Mouse (Mus musculus): ENCODE data around the gene Fbxw5. TPM values are rescaled to one million over a fixed set of nuclear protein-coding genes. Genes with fewer than 3 reads are reported as not detected.

Fbxw5 gene
- polyA plus RNA-seq, 1 experiment from 2014 or later, result 66.7 TPM

DNA sequence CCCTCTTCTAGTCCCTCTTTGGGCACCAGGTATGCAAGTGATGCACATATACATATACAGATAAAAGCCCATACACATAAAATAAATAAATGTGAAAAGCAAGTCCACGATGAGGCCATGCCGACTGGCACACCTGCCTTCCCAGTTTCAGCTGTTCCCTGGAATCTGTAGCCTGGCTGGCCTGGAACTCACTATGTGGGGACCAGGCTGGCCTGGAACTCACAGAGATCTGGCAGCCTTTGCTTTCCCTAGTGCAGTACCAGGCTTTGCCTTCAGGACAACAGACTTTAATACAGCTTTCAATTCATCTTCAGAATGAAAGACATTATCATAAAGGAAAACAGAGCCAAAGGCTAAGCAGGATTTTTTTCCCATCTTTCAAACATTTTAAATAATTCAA is 33.2 kb downstream of the Fbxw5 start:
- no peak overlapping the region for H3K4me2 ChIP-seq
- no peak overlapping the region for H3K9ac ChIP-seq (ENCODE audit: low read depth, low read length)
- H3K9me3 ChIP-seq (replicated peaks; ENCODE audit: control insufficient read depth, low read length), result no peaks in the 10 kb centered on the region
- no peaks in the 10 kb centered on the region for H3K27me3 ChIP-seq (ENCODE audit: control insufficient read depth, insufficient read depth, low read length)
- 91% methylated on average over 2 of the region's 2 CpGs for WGBS (ENCODE audit: insufficient replicate concordance)
- no peaks in the 10 kb centered on the region; the same call in 1 of the 2 replicates for H3K4me1 ChIP-seq (ENCODE audit: control insufficient read depth, insufficient read depth, low read length)
- no peak overlapping the region for H3K4me3 ChIP-seq (ENCODE audit: low read depth, low read length)
- no peak for ATAC-seq (replicated peaks; ENCODE audit: insufficient number of reproducible peaks, low FRiP score, low TSS enrichment)
- H3K36me3 ChIP-seq (ENCODE audit: control insufficient read depth, insufficient read depth, low read length), result peaks cover 19% of the 10 kb centered on the region
- H3K27ac ChIP-seq (ENCODE audit: low read depth, low read length), result no peak overlapping the region

DNA sequence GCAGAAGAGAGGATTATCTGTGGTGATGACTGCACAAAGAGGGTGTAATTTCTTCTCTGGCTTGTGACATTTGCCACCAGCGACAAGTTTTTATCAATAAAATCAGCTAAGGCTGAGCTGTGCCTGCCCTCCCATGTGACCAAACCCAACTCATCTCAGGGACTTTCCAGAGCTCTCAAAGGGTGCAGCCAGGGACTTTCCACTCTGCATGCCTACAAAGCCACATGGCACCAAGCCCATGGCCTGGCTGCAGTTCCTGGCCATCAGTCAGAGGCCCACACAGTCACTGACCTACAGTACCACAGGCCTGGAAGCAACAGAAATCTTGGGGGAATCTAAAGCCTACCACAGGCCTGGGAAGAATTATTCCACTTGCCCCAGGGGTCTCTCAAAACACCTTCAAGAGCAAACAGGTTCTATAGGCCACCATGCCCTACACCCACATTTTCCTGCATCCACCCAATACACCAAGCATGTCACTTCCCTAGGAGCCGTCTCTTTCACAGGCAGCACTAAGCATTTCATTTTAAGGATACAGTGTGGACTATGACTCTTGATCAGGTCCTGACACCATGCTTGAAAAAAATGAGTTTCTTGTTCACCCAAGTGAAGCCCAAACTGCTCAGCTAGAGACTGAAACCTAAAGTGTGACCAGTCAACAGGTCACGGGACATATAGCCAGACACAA is 33.8 kb downstream of the Fbxw5 start:
- ATAC-seq (replicated peaks; ENCODE audit: insufficient number of reproducible peaks, low FRiP score, low TSS enrichment), result no peak
- Histone ChIP-seq H3K27me3 (ENCODE audit: control insufficient read depth, insufficient read depth, low read length) (no peaks in the 10 kb centered on the region), H3K9me3 (replicated peaks; ENCODE audit: control insufficient read depth, low read length) (no peaks in the 10 kb centered on the region), H3K4me3 (ENCODE audit: low read depth, low read length) (no peak overlapping the region), H3K36me3 (ENCODE audit: control insufficient read depth, insufficient read depth, low read length) (peaks cover 18% of the 10 kb centered on the region), H3K9ac (ENCODE audit: low read depth, low read length) (no peak overlapping the region), H3K4me2 (no peak overlapping the region), H3K4me1 (ENCODE audit: control insufficient read depth, insufficient read depth, low read length) (no peaks in the 10 kb centered on the region; the same call in 1 of the 2 replicates), H3K27ac (ENCODE audit: low read depth, low read length) (no peak overlapping the region)
- WGBS (ENCODE audit: insufficient replicate concordance), result 84% methylated on average over 3 of the region's 3 CpGs

DNA sequence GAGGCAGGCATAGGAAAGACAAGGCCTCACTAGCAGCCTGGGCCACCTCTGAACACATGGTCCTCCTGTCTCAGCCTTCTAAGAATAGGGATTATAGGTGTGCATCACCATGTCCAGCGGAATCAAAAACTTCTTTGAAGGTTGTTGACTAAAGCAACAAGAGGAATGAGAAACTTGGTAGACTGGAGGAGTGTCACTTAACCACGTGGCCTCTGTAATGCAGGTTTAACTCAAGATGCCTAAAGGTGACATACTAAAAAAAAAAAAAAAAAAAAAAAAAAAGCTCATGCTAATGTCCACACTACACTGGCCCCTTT is 34.3 kb downstream of the Fbxw5 start:
- Histone ChIP-seq H3K4me3 (ENCODE audit: low read depth, low read length) (no peak overlapping the region), H3K27ac (ENCODE audit: low read depth, low read length) (no peak overlapping the region), H3K27me3 (ENCODE audit: control insufficient read depth, insufficient read depth, low read length) (no peaks in the 10 kb centered on the region), H3K36me3 (ENCODE audit: control insufficient read depth, insufficient read depth, low read length) (peaks cover 16% of the 10 kb centered on the region), H3K9me3 (replicated peaks; ENCODE audit: control insufficient read depth, low read length) (no peaks in the 10 kb centered on the region), H3K4me1 (ENCODE audit: control insufficient read depth, insufficient read depth, low read length) (no peaks in the 10 kb centered on the region; the same call in 1 of the 2 replicates), H3K4me2 (no peak overlapping the region), H3K9ac (ENCODE audit: low read depth, low read length) (no peak overlapping the region)
- WGBS (ENCODE audit: insufficient replicate concordance), result 90% methylated on average over 2 of the region's 2 CpGs
- no peak for ATAC-seq (replicated peaks; ENCODE audit: insufficient number of reproducible peaks, low FRiP score, low TSS enrichment)

DNA sequence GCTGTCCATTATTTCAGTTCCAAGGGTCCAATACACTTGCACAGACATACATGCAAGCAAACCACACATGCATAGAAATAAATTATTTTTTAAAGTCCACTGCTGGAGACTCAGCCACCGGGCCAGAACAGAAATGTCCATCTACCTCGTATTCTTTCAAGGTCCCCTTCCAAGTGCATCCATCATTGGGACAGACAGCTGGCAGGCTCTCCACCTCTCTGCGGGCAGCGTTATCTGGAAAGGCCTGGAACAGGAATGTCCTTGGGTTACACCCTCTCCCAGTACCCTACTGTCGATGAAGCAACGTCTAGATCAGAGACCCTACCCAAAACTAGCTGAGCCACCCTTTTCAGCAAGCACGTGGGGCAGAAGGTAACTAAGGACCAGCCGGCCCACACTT is 36.0 kb downstream of the Fbxw5 start:
- no peaks in the 10 kb centered on the region for H3K27me3 ChIP-seq (ENCODE audit: control insufficient read depth, insufficient read depth, low read length)
- H3K9me3 ChIP-seq (replicated peaks; ENCODE audit: control insufficient read depth, low read length), result no peaks in the 10 kb centered on the region
- ATAC-seq (replicated peaks; ENCODE audit: insufficient number of reproducible peaks, low FRiP score, low TSS enrichment), result no peak
- H3K36me3 ChIP-seq (ENCODE audit: control insufficient read depth, insufficient read depth, low read length), result peaks cover 11% of the 10 kb centered on the region
- no peaks in the 10 kb centered on the region; the same call in 1 of the 2 replicates for H3K4me1 ChIP-seq (ENCODE audit: control insufficient read depth, insufficient read depth, low read length)
- no peak overlapping the region for H3K4me3 ChIP-seq (ENCODE audit: low read depth, low read length)
- no peak overlapping the region for H3K9ac ChIP-seq (ENCODE audit: low read depth, low read length)
- no peak overlapping the region for H3K4me2 ChIP-seq
- H3K27ac ChIP-seq (ENCODE audit: low read depth, low read length), result no peak overlapping the region
- 70% methylated on average over 8 of the region's 8 CpGs for WGBS (ENCODE audit: insufficient replicate concordance)

DNA sequence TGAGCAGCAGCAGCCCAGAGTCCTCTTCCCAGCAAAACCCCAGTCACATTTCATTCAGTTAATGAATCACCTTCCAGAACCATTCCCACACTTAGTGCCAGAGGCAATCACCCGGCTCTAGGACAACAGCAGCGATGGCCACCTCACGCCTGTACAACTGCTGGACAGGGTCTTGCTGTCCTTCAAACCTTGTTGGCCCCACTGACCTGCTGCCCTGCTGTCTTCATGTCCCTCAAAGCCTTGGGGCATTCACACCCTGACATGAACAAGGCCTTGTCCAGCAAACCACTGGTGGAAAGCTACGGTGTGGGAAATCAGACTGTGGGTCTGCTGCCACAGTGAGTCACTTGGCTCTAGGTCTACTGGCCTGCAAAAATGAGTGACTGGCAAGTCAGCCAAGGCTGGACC is 40.0 kb downstream of the Fbxw5 start:
- 89% methylated on average over 4 of the region's 4 CpGs for WGBS (ENCODE audit: insufficient replicate concordance)
- Histone ChIP-seq H3K27ac (ENCODE audit: low read depth, low read length) (no peak overlapping the region), H3K9ac (ENCODE audit: low read depth, low read length) (no peak overlapping the region), H3K36me3 (ENCODE audit: control insufficient read depth, insufficient read depth, low read length) (peaks cover 8% of the 10 kb centered on the region), H3K4me3 (ENCODE audit: low read depth, low read length) (no peak overlapping the region), H3K9me3 (replicated peaks; ENCODE audit: control insufficient read depth, low read length) (no peaks in the 10 kb centered on the region), H3K4me1 (ENCODE audit: control insufficient read depth, insufficient read depth, low read length) (no peaks in the 10 kb centered on the region; the same call in 1 of the 2 replicates), H3K4me2 (no peak overlapping the region), H3K27me3 (ENCODE audit: control insufficient read depth, insufficient read depth, low read length) (no peaks in the 10 kb centered on the region)
- no peak for ATAC-seq (replicated peaks; ENCODE audit: insufficient number of reproducible peaks, low FRiP score, low TSS enrichment)

DNA sequence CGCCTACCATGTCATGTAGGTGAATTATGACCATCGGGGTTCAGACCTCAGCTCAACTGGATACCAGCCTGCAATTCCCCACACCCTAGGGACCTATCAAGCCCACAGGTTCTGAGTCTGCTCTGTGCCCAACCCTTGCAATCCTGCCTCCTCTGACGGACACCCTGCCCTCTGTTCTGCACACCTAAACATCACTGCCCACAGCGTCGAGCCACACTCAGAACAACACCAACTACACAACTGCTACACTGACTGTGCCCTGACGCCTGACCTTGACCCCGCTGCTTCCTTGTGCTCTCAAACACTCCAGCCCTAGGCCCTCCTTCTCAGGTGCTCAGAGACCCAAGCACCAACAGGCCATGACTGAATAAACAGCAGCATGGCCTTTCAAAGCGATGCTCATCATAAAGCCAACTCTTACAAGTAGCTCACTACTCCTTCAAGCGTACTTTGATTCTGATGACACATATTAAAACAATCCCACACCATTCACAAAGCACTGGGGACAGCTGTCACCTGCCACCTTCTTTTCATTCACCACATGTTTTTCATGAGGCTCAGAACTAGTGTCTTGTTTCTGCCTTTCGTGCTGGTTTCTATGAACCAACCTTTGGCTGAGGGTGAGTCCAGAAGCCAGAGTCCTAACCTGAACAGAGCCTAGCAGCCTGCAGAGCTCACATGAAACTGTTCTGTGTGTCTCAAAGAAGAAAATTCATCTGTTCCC is 41.3 kb downstream of the Fbxw5 start:
- Histone ChIP-seq H3K36me3 (ENCODE audit: control insufficient read depth, insufficient read depth, low read length) (peaks cover 2% of the 10 kb centered on the region; the same call in 1 of the 2 replicates), H3K4me1 (ENCODE audit: control insufficient read depth, insufficient read depth, low read length) (peaks cover 6% of the 10 kb centered on the region; the same call in 1 of the 2 replicates), H3K4me2 (no peak overlapping the region), H3K9ac (ENCODE audit: low read depth, low read length) (no peak overlapping the region), H3K27me3 (ENCODE audit: control insufficient read depth, insufficient read depth, low read length) (no peaks in the 10 kb centered on the region), H3K27ac (ENCODE audit: low read depth, low read length) (no peak overlapping the region), H3K4me3 (ENCODE audit: low read depth, low read length) (no peak overlapping the region), H3K9me3 (replicated peaks; ENCODE audit: control insufficient read depth, low read length) (no peaks in the 10 kb centered on the region)
- WGBS (ENCODE audit: insufficient replicate concordance), result 83% methylated on average over 10 of the region's 10 CpGs
- no peak for ATAC-seq (replicated peaks; ENCODE audit: insufficient number of reproducible peaks, low FRiP score, low TSS enrichment)

DNA sequence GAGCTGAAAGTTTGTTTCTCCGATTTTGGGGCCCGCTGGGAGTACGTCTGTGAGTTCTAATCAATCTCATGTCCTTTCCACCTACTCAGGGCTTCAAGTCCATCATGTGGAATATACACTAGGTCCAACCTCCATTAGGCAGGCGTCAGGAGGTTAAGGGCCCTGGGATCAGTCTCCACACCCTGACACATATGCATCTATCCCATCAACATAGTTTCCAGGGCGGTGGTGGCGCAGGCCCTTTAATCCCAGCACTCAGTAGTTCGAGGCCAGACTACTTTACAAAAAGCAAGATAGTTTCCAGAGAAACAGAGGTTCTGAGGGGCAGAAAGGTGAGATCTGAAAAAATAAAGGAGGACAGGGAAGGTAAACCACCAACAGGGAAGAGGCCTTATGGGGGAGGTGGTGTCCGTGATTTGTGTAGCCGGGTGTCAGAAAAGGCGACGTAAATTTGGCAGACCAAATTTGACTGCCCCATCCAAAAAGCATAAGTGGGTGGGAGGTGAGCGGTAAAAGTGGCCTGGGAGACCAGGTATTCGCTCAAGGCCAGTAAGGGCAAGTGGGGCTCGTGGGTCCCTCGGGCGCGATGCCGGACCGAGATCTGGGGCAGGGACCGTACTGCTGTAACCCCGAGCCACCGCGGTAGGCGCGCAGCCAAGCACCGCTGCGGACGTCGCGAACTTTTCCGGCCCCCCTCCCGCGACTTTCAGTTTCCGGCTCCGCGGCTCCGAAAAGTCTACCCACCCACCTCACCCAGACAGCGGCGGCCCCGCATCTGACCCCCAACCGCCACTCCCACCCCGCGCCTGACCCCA is 45.7 kb downstream of the Fbxw5 start:
- peak overlapping the region; percentile 84 for H3K9ac ChIP-seq (ENCODE audit: low read depth, low read length)
- H3K4me3 ChIP-seq (ENCODE audit: low read depth, low read length), result peak overlapping the region; percentile 63
- 8% methylated on average over 43 of the region's 43 CpGs for WGBS (ENCODE audit: insufficient replicate concordance)
- peak overlapping the region; percentile 93 for H3K4me2 ChIP-seq
- peak overlapping the region; percentile 87 for H3K27ac ChIP-seq (ENCODE audit: low read depth, low read length)
- H3K27me3 ChIP-seq (ENCODE audit: control insufficient read depth, insufficient read depth, low read length), result no peaks in the 10 kb centered on the region
- no peaks in the 10 kb centered on the region for H3K36me3 ChIP-seq (ENCODE audit: control insufficient read depth, insufficient read depth, low read length)
- H3K4me1 ChIP-seq (ENCODE audit: control insufficient read depth, insufficient read depth, low read length), result peaks cover 6% of the 10 kb centered on the region; the same call in 1 of the 2 replicates
- no peaks in the 10 kb centered on the region for H3K9me3 ChIP-seq (replicated peaks; ENCODE audit: control insufficient read depth, low read length)
- peak; percentile 75 for ATAC-seq (replicated peaks; ENCODE audit: insufficient number of reproducible peaks, low FRiP score, low TSS enrichment)

DNA sequence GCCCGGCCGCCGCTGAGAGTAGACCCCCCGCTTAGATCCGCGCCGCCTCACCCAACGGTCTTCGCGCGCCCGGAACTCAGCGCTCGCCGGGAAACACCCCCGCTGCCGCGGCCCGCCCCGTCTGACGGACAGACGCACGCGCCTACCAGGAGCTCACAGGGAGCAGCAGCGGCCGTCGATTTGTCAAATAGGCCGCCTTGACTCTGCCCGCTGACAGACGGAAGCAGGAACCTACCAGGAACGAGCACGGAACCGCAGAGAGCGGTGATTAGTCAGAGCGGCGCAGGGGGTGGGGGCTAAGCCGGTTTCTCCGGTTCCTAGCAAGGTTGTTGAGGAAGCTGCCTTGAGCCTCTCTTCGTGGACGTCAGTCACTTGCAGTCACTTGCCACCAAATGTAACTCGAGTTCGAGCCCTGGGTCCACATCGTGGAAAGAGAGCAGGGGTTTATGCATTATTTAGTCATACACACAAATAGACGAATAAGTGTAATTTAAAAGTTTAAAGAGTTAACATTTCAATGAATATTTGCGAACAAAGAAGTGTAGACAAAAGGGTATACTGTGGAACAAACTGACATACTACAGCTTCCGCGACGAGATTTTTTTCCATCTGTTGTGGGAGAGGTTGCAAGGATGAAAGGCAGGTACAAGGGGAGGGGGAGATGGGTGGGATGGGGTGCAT is 46.4 kb downstream of the Fbxw5 start, which contains the start of gene Traf2:
Traf2 (minus strand) TSS at position 130 of the 681 bp plus-strand sequence.
- Histone ChIP-seq H3K4me1 (ENCODE audit: control insufficient read depth, insufficient read depth, low read length) (peaks cover 6% of the 10 kb centered on the region; the same call in 1 of the 2 replicates), H3K9me3 (replicated peaks; ENCODE audit: control insufficient read depth, low read length) (no peaks in the 10 kb centered on the region), H3K27ac (ENCODE audit: low read depth, low read length) (peak within 1 kb of the TSS; percentile 87), H3K36me3 (ENCODE audit: control insufficient read depth, insufficient read depth, low read length) (no peaks in the 10 kb centered on the region), H3K9ac (ENCODE audit: low read depth, low read length) (peak within 1 kb of the TSS; percentile 84), H3K4me2 (peak within 1 kb of the TSS; percentile 93), H3K27me3 (ENCODE audit: control insufficient read depth, insufficient read depth, low read length) (no peaks in the 10 kb centered on the region), H3K4me3 (ENCODE audit: low read depth, low read length) (peak within 1 kb of the TSS; percentile 63)
- ATAC-seq (replicated peaks; ENCODE audit: insufficient number of reproducible peaks, low FRiP score, low TSS enrichment), result peak; percentile 97
- WGBS (ENCODE audit: insufficient replicate concordance), result 3% methylated on average over 48 of the region's 48 CpGs

All from heart, embryonic 11.5 days (tissue).